Mouse (Mus musculus) testis, adult 2 months (tissue): Measurements from ENCODE around the gene Phf1. TPM values are rescaled to one million over a fixed set of nuclear protein-coding genes. Genes with fewer than 3 reads are reported as not detected.

Experiments used
- H3K27ac ChIP-seq: fragments of 200-500 bp; 2 replicates; pipeline ENCODE4 v1.5.1; 2012; ENCODE audit warnings: low read depth, low read length; ENCODE audit not compliant: control insufficient read depth, insufficient read depth
- H3K27me3 ChIP-seq: fragments of 200-500 bp; 2 replicates; pipeline ENCODE4 v1.6.1; 2012; ENCODE audit warnings: mild to moderate bottlenecking, low read length, moderate library complexity; ENCODE audit not compliant: control insufficient read depth, insufficient read depth
- H3K36me3 ChIP-seq: fragments of 200-500 bp; 2 replicates; pipeline ENCODE4 v1.6.1; 2012; ENCODE audit warnings: mild to moderate bottlenecking, low read length; ENCODE audit not compliant: control insufficient read depth, insufficient read depth
- H3K4me1 ChIP-seq: fragments of 200-500 bp; 2 replicates; pipeline ENCODE4 v1.6.1; 2012; ENCODE audit warnings: low read length; ENCODE audit not compliant: control insufficient read depth, insufficient read depth
- H3K4me3 ChIP-seq: fragments of 200-500 bp; 2 replicates; pipeline ENCODE4 v1.5.1; 2012; ENCODE audit warnings: low read depth, mild to moderate bottlenecking, low read length, moderate library complexity, mixed read lengths; ENCODE audit not compliant: control insufficient read depth
- CTCF ChIP-seq: fragments of 200-500 bp; IDR thresholded peaks from 2 replicates; pipeline ENCODE4 v1.5.1; 2012; ENCODE audit warnings: low read depth, mild to moderate bottlenecking, inconsistent platforms, low read length, moderate library complexity; ENCODE audit not compliant: control insufficient read depth, insufficient read depth, insufficient replicate concordance
- POLR2A ChIP-seq: fragments of 200-500 bp; IDR thresholded peaks from 2 replicates; pipeline ENCODE4 v1.6.1; 2012; ENCODE audit warnings: low read depth, mild to moderate bottlenecking, inconsistent platforms, low read length, moderate library complexity; ENCODE audit not compliant: control insufficient read depth
- polyA plus RNA-seq: library from polyadenylated mRNA; depleted of rRNA; stranded (reverse); fragments of >200 nt; gene quantifications from 2 replicates; pipeline ENCODE4 v1.2.3, GENCODE M21; 2012

The Phf1 gene
- polyA plus RNA-seq, 1 experiment: 132 TPM

GRCm38 (mm10) chr17:26953726-26954125 is 20.9 kb downstream of the Phf1 start:
- no peak overlapping the region for H3K27ac ChIP-seq
- no peaks in the 10 kb centered on the region; the same call in none of the 2 replicates for H3K36me3 ChIP-seq
- peaks cover 24% of the 10 kb centered on the region for H3K4me1 ChIP-seq
- H3K27me3 ChIP-seq: no peaks in the 10 kb centered on the region
- TF ChIP-seq CTCF (no peak), POLR2A (no peak)
- no peak overlapping the region for H3K4me3 ChIP-seq

GRCm38 (mm10) chr17:26956309-26956708 is 23.5 kb downstream of the Phf1 start:
- H3K36me3 ChIP-seq: no peaks in the 10 kb centered on the region; the same call in none of the 2 replicates
- H3K27me3 ChIP-seq: no peaks in the 10 kb centered on the region
- no peak overlapping the region for H3K4me3 ChIP-seq
- H3K27ac ChIP-seq: no peak overlapping the region
- no peak for TF ChIP-seq POLR2A
- TF ChIP-seq CTCF: no peak
- peaks cover 12% of the 10 kb centered on the region for H3K4me1 ChIP-seq

- H3K27ac ChIP-seq: no peak overlapping the region
- no peak overlapping the region for H3K4me3 ChIP-seq
- H3K27me3 ChIP-seq: no peaks in the 10 kb centered on the region
- no peak for TF ChIP-seq POLR2A
- TF ChIP-seq CTCF: no peak
- H3K4me1 ChIP-seq: peaks cover 6% of the 10 kb centered on the region
- no peaks in the 10 kb centered on the region; the same call in none of the 2 replicates for H3K36me3 ChIP-seq
Measured at GRCm38 (mm10) chr17:26956895-26957294, 24.0 kb downstream of the Phf1 start.

- H3K36me3 ChIP-seq: no peaks in the 10 kb centered on the region; the same call in none of the 2 replicates
- no peaks in the 10 kb centered on the region; the same call in 1 of the 2 replicates for H3K4me1 ChIP-seq
- H3K4me3 ChIP-seq: no peak overlapping the region
- TF ChIP-seq POLR2A (no peak), CTCF (no peak)
- H3K27ac ChIP-seq: no peak overlapping the region
- no peaks in the 10 kb centered on the region for H3K27me3 ChIP-seq
Measured at GRCm38 (mm10) chr17:26957872-26958271, 25.0 kb downstream of the Phf1 start.

GRCm38 (mm10) chr17:26958880-26959279 is 26.0 kb downstream of the Phf1 start:
- Histone ChIP-seq H3K27me3 (no peaks in the 10 kb centered on the region), H3K36me3 (no peaks in the 10 kb centered on the region; the same call in none of the 2 replicates), H3K4me1 (no peaks in the 10 kb centered on the region; the same call in 1 of the 2 replicates), H3K4me3 (no peak overlapping the region), H3K27ac (no peak overlapping the region)
- no peak for TF ChIP-seq POLR2A
- TF ChIP-seq CTCF: no peak

- Histone ChIP-seq H3K36me3 (no peaks in the 10 kb centered on the region; the same call in none of the 2 replicates), H3K27ac (no peak overlapping the region), H3K27me3 (no peaks in the 10 kb centered on the region), H3K4me1 (no peaks in the 10 kb centered on the region; the same call in 1 of the 2 replicates), H3K4me3 (no peak overlapping the region)
- TF ChIP-seq CTCF (no peak), POLR2A (no peak)
Measured at GRCm38 (mm10) chr17:26959815-26960214, 27.0 kb downstream of the Phf1 start.

GRCm38 (mm10) chr17:26961572-26962240 is 28.9 kb downstream of the Phf1 start:
- TF ChIP-seq POLR2A: no peak
- TF ChIP-seq CTCF: no peak
- no peak overlapping the region for H3K27ac ChIP-seq
- H3K4me1 ChIP-seq: no peaks in the 10 kb centered on the region
- H3K27me3 ChIP-seq: no peaks in the 10 kb centered on the region
- no peak overlapping the region for H3K4me3 ChIP-seq
- no peaks in the 10 kb centered on the region; the same call in none of the 2 replicates for H3K36me3 ChIP-seq

GRCm38 (mm10) chr17:26966993-26967392 is 34.1 kb downstream of the Phf1 start:
- Histone ChIP-seq H3K27ac (no peak overlapping the region), H3K4me3 (no peak overlapping the region), H3K27me3 (no peaks in the 10 kb centered on the region), H3K4me1 (peaks cover 9% of the 10 kb centered on the region), H3K36me3 (no peaks in the 10 kb centered on the region; the same call in none of the 2 replicates)
- no peak for TF ChIP-seq POLR2A
- TF ChIP-seq CTCF: no peak
